Comparison of ENCODE assay signal across 8 mouse cellular contexts in genomic region chr5:105731627-105732432, GRCm38 (mm10). TPM values are rescaled to one million over a fixed set of nuclear protein-coding genes. Genes with fewer than 3 reads are reported as not detected.
A peak's percentile ranks its signal among the peaks of the same experiment; 100 is the strongest.
DNase-seq lines count a peak whose midpoint lies in the region; ATAC-seq lines count a peak whose summit lies in the region.

No protein-coding gene starts in this region.

- H3K27me3 ChIP-seq in forebrain, embryonic 11.5 days (ENCODE audit: control insufficient read depth, insufficient read depth, low read length), result no peaks in the 10 kb centered on the region

- H3K4me1 ChIP-seq in brown adipose tissue, adult 24 weeks (ENCODE audit: control insufficient read depth, insufficient read depth, insufficient read length, low read length), result peaks cover 19% of the 10 kb centered on the region
- peaks cover 11% of the 10 kb centered on the region; the same call in 1 of the 2 replicates for H3K4me1 ChIP-seq in forebrain, embryonic 11.5 days (replicated peaks; ENCODE audit: control insufficient read depth, insufficient read depth, low read length)

- H3K36me3 ChIP-seq in forebrain, embryonic 11.5 days (ENCODE audit: control insufficient read depth, insufficient read depth, low read length), result no peaks in the 10 kb centered on the region

- ATAC-seq in forebrain, embryonic 11.5 days (replicated peaks; ENCODE audit: low FRiP score), result peak; percentile 77
- ATAC-seq in megakaryocyte progenitor cell, adult 5-6 weeks (replicated peaks; ENCODE audit: poor library complexity), result peak; percentile 67

- peak overlapping the region; percentile 61 for H3K9ac ChIP-seq in forebrain, embryonic 11.5 days (ENCODE audit: low read length)

- peak overlapping the region; percentile 53 for H3K27ac ChIP-seq in brown adipose tissue, adult 24 weeks (replicated peaks; ENCODE audit: low read depth, low read length)
- H3K27ac ChIP-seq in forebrain, embryonic 11.5 days (ENCODE audit: low read depth, low read length), result no peak overlapping the region

- intact Hi-C loops in heart, postnatal 25 days (cut with DNase I), result no loop called here
- intact Hi-C loops in left cerebral cortex, postnatal 25 days (cut with DNase I), result no loop called here

- DNase-seq in MEL-GATA-1-ER (ENCODE audit: extremely low read depth, low read depth) (peak; percentile 59), MN1 (ENCODE audit: low spot score) (no peak)
- peak; percentile 74 for DNase-seq in forebrain, embryonic 11.5 days (ENCODE audit: low spot score)
- DNase-seq in heart, postnatal 25 days (ENCODE audit: low spot score), result peak; percentile 23
- DNase-seq in left cerebral cortex, postnatal 25 days (ENCODE audit: low spot score in 2 of 2), result peak; percentile 43 to 52
- peak; percentile 52 for DNase-seq in right cerebral cortex, postnatal 25 days

- peak overlapping the region; percentile 68 for H3K4me3 ChIP-seq in brown adipose tissue, adult 24 weeks (ENCODE audit: insufficient read depth, low read depth, low read length)
- peak overlapping the region; percentile 31 for H3K4me3 ChIP-seq in forebrain, embryonic 11.5 days (ENCODE audit: low read depth, low read length)

- 6% methylated on average over 52 of the region's 52 CpGs for WGBS in forebrain, embryonic 11.5 days

- peak overlapping the region; percentile 69 for H3K4me2 ChIP-seq in forebrain, embryonic 11.5 days (ENCODE audit: low read depth, low read length, severe bottlenecking)

- no peaks in the 10 kb centered on the region for H3K9me3 ChIP-seq in forebrain, embryonic 11.5 days (ENCODE audit: control insufficient read depth, low read length)

RNA-seq across cellular contexts. Expression of gene Lrrc8d, which starts 32.1 kb away (rescaled TPM):
- polyA plus RNA-seq in brown adipose tissue, adult 24 weeks (2012; ENCODE audit: insufficient read depth, insufficient read length, missing spikeins), result 14.8 and 25.2 TPM in 2 replicates
- 26.8 and 28.9 TPM in 2 replicates for polyA plus RNA-seq in forebrain, embryonic 11.5 days (2014; fragmentation: Nextera tagmentation; extraction: Ambion mirVana)
- 10 to 100 TPM in 1 of 2 experiments, 1 to 10 TPM in 1; 7.8 to 13.0 TPM for total RNA-seq in heart, postnatal 25 days (2021)
- total RNA-seq in left cerebral cortex, postnatal 25 days (2021), result 10 to 100 TPM; 35.1 to 35.4 TPM
- total RNA-seq in megakaryocyte progenitor cell, adult 5-6 weeks (2015), result 40.7 and 44.9 TPM in 2 replicates
- total RNA-seq in megakaryocyte progenitor cell, adult 5-6 weeks (2017), result 14.2 and 15.6 TPM in 2 replicates
